In the genomic region with DNA sequence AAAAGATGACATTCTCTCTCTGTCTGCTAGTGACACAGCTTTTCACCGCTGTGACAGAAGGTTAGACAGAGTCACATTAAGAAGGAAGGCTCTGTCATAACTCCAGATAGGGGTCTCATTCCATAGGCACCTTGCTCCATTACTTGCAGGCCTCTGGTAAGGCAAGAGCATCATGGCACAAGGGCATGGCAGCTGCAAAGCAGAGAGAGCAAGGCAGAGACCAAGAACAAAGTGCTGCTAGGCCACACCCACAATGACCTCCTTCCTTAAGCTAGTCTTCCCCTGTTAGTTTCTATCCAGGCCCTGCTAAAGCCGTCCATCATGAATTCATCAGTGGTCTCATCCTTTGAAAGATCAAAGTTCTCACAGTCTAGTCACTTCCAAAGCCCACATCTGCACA, we compare ENCODE assay signal across 20 mouse cellular contexts.
"Had no signal": no experiment of that assay in that cellular context is flagged by ENCODE, and none has a peak within 500 bp of the region (broad histone marks: within the 10 kb centered on the region; RNA-seq: fewer than 3 reads in every experiment).

No protein-coding gene starts in this region.

- H3K27ac ChIP-seq: liver, embryonic 13.5 days; liver, embryonic 15.5 days; lung, embryonic 15.5 days; midbrain, embryonic 10.5 days; midbrain, embryonic 13.5 days; midbrain, embryonic 15.5 days; neural tube, embryonic 13.5 days; neural tube, embryonic 15.5 days had no signal

- ATAC-seq: liver, postnatal 0 days; lung, postnatal 0 days; midbrain, embryonic 13.5 days; midbrain, embryonic 15.5 days had no signal

- H3K4me2 ChIP-seq: liver, embryonic 11.5 days; liver, embryonic 13.5 days; liver, embryonic 15.5 days; lung, embryonic 15.5 days; midbrain, embryonic 13.5 days; midbrain, embryonic 15.5 days; neural tube, embryonic 13.5 days; neural tube, embryonic 15.5 days had no signal

- H3K4me1 ChIP-seq: liver, embryonic 15.5 days had no signal

- H3K36me3 ChIP-seq: liver, embryonic 13.5 days; liver, embryonic 15.5 days; lung, embryonic 15.5 days; midbrain, embryonic 10.5 days; midbrain, embryonic 13.5 days; midbrain, embryonic 15.5 days; neural tube, embryonic 13.5 days; neural tube, embryonic 15.5 days had no signal

- H3K4me3 ChIP-seq: liver, embryonic 13.5 days; liver, embryonic 15.5 days; lung, embryonic 15.5 days; midbrain, embryonic 10.5 days; midbrain, embryonic 13.5 days; midbrain, embryonic 15.5 days; myocyte; neural tube, embryonic 13.5 days; neural tube, embryonic 15.5 days had no signal

- DNase-seq: liver, embryonic 13.5 days; liver, postnatal 0 days; lung, adult 2 months; lung, postnatal 14 days; lung, postnatal 4 days; retina, postnatal 1 day; right cerebral cortex, adult 18-20 months; right cerebral cortex, postnatal 25 days; right cerebral cortex, postnatal 4 days; spleen, adult 18-20 months had no signal

- H3K9ac ChIP-seq: liver, embryonic 13.5 days; liver, embryonic 15.5 days; liver, postnatal 0 days; lung, embryonic 15.5 days; midbrain, embryonic 13.5 days; midbrain, embryonic 15.5 days; neural tube, embryonic 13.5 days; neural tube, embryonic 15.5 days had no signal

- H3K27me3 ChIP-seq: liver, embryonic 13.5 days; liver, embryonic 15.5 days; lung, embryonic 15.5 days; midbrain, embryonic 13.5 days; midbrain, embryonic 15.5 days; neural tube, embryonic 13.5 days; neural tube, embryonic 15.5 days had no signal

- H3K9me3 ChIP-seq: liver, embryonic 13.5 days; liver, embryonic 15.5 days; lung, embryonic 15.5 days; midbrain, embryonic 10.5 days; midbrain, embryonic 13.5 days; midbrain, embryonic 15.5 days; neural tube, embryonic 13.5 days; neural tube, embryonic 15.5 days had no signal
